ENCODE assay signal across 8 mouse cellular contexts in genomic region chr19:50258718-50259413, GRCm38 (mm10).
A peak's percentile ranks its signal among the peaks of the same experiment; 100 is the strongest.
DNase-seq lines count a peak whose midpoint lies in the region; ATAC-seq and TF ChIP-seq lines count a peak whose summit lies in the region.

No protein-coding gene starts in this region.

- ATAC-seq in forebrain, embryonic 12.5 days (ENCODE audit: low FRiP score) = peak; percentile 55; the same call in 1 of the 2 replicates
- ATAC-seq in lung, postnatal 0 days = no peak

- TF ChIP-seq CTCF in lung, postnatal 0 days (IDR thresholded peaks at IDR 0.05) = peak; percentile 83
- TF ChIP-seq CTCF in testis, adult 2 months (IDR thresholded peaks at IDR 0.05; ENCODE audit: control insufficient read depth, insufficient read depth, insufficient replicate concordance, low read depth, low read length) = peak; percentile 41; the same call in 1 of the 2 replicates

- H3K4me3 ChIP-seq in forebrain, embryonic 12.5 days (replicated peaks) = no peak overlapping the region
- H3K4me3 ChIP-seq in lung, postnatal 0 days (ENCODE audit: low read depth, low read length) = no peak overlapping the region
- no peak overlapping the region for H3K4me3 ChIP-seq in testis, adult 2 months (ENCODE audit: control insufficient read depth, low read depth, low read length)

- no peak overlapping the region for H3K9ac ChIP-seq in forebrain, embryonic 12.5 days
- no peak overlapping the region for H3K9ac ChIP-seq in lung, postnatal 0 days (replicated peaks; ENCODE audit: low read depth)

- no peaks in the 10 kb centered on the region for H3K4me1 ChIP-seq in forebrain, embryonic 12.5 days
- no peaks in the 10 kb centered on the region for H3K4me1 ChIP-seq in lung, postnatal 0 days (ENCODE audit: insufficient read depth, low read depth, low read length)
- no peaks in the 10 kb centered on the region for H3K4me1 ChIP-seq in testis, adult 2 months (ENCODE audit: control insufficient read depth, insufficient read depth, low read length)

- no peak overlapping the region for H3K4me2 ChIP-seq in forebrain, embryonic 12.5 days
- H3K4me2 ChIP-seq in lung, postnatal 0 days (replicated peaks; ENCODE audit: low read depth, low read length) = no peak overlapping the region

- H3K9me3 ChIP-seq in forebrain, embryonic 12.5 days = no peaks in the 10 kb centered on the region
- no peaks in the 10 kb centered on the region for H3K9me3 ChIP-seq in lung, postnatal 0 days (ENCODE audit: low read length)

- TF ChIP-seq EP300 in lung, postnatal 0 days (IDR thresholded peaks at IDR 0.05) = no peak

- no peak overlapping the region for H3K27ac ChIP-seq in forebrain, embryonic 12.5 days
- no peak overlapping the region for H3K27ac ChIP-seq in lung, postnatal 0 days (ENCODE audit: low read length)
- no peak overlapping the region for H3K27ac ChIP-seq in testis, adult 2 months (ENCODE audit: control insufficient read depth, insufficient read depth, low read depth, low read length)

- no peaks in the 10 kb centered on the region for H3K36me3 ChIP-seq in forebrain, embryonic 12.5 days (replicated peaks)
- H3K36me3 ChIP-seq in lung, postnatal 0 days (ENCODE audit: insufficient read depth, low read length) = no peaks in the 10 kb centered on the region
- H3K36me3 ChIP-seq in testis, adult 2 months (ENCODE audit: control insufficient read depth, insufficient read depth, low read length) = no peaks in the 10 kb centered on the region

- WGBS in forebrain, embryonic 12.5 days = 42% methylated on average over 16 of the region's 16 CpGs
- WGBS in lung, postnatal 0 days = 33% methylated on average over 16 of the region's 16 CpGs

- H3K27me3 ChIP-seq in forebrain, embryonic 12.5 days = no peaks in the 10 kb centered on the region
- H3K27me3 ChIP-seq in lung, postnatal 0 days (replicated peaks; ENCODE audit: insufficient read depth, low read length) = no peaks in the 10 kb centered on the region
- no peaks in the 10 kb centered on the region for H3K27me3 ChIP-seq in testis, adult 2 months (ENCODE audit: control insufficient read depth, insufficient read depth, low read length)

- TF ChIP-seq POLR2A in testis, adult 2 months (IDR thresholded peaks at IDR 0.05; ENCODE audit: control insufficient read depth, low read depth, low read length) = no peak

- DNase-seq in gastrocnemius, adult 18-20 months (ENCODE audit: low spot score) = peak; percentile 4
- DNase-seq in gastrocnemius, adult 8-10 months (ENCODE audit: low spot score in 2 of 2) = no peak
- peak; percentile 32 for DNase-seq in 416B (ENCODE audit: low read depth)
- DNase-seq in brain, adult 2 months (ENCODE audit: low read depth, low spot score) = peak; percentile 65
- peak; percentile 68 for DNase-seq in kidney, postnatal 10 days
- DNase-seq in lung, postnatal 0 days (ENCODE audit: low spot score) = peak; percentile 52

Comparison
In these comparisons a context has a peak if more than half of its experiments do, and no peak if none do; other contexts are left out.
1. DNase-seq: peak in gastrocnemius, adult 18-20 months (single experiment), 416B (single experiment), brain, adult 2 months (single experiment), kidney, postnatal 10 days (single experiment) and lung, postnatal 0 days (single experiment); none in gastrocnemius, adult 8-10 months (0 of 2).